Mouse (Mus musculus) liver, embryonic 12.5 days (tissue): ENCODE results near the gene Tff1. TPM values are rescaled to one million over a fixed set of nuclear protein-coding genes. Genes with fewer than 3 reads are reported as not detected.

ENCODE experiments used
- ATAC-seq: fragments of 200-750 bp; cut with Nextera tagmentation; 2 replicates; pipeline ENCODE4 v1.8.0; 2017; ENCODE audit warnings: moderate number of reproducible peaks, mild to moderate bottlenecking, moderate library complexity
- H3K27ac ChIP-seq: fragments of 300-500 bp; sonication (generic); 2 replicates; pipeline ENCODE4 v1.5.1; 2016; ENCODE audit warnings: mild to moderate bottlenecking
- H3K27me3 ChIP-seq: fragments of 300-500 bp; sonication (generic); replicated peaks from 2 replicates; pipeline ENCODE4 v1.6.1; 2016; ENCODE audit warnings: mild to moderate bottlenecking, moderate library complexity
- H3K36me3 ChIP-seq: fragments of 300-500 bp; sonication (generic); 2 replicates; pipeline ENCODE4 v1.6.1; 2016; ENCODE audit warnings: mild to moderate bottlenecking, moderate library complexity
- H3K4me1 ChIP-seq: fragments of 300-500 bp; sonication (generic); 2 replicates; pipeline ENCODE4 v1.6.1; 2016
- H3K4me2 ChIP-seq: fragments of 300-500 bp; sonication (generic); 2 replicates; pipeline ENCODE4 v1.6.1; 2016; ENCODE audit warnings: mild to moderate bottlenecking, moderate library complexity
- H3K4me3 ChIP-seq: fragments of 300-500 bp; sonication (generic); 2 replicates; pipeline ENCODE4 v1.5.1; 2016; ENCODE audit warnings: mild to moderate bottlenecking, moderate library complexity
- H3K9ac ChIP-seq: fragments of 300-500 bp; sonication (generic); 2 replicates; pipeline ENCODE4 v1.6.1; 2016; ENCODE audit warnings: mild to moderate bottlenecking, moderate library complexity
- H3K9me3 ChIP-seq: fragments of 300-500 bp; sonication (generic); replicated peaks from 2 replicates; pipeline ENCODE4 v1.6.1; 2016; ENCODE audit warnings: mild to moderate bottlenecking, moderate library complexity
- WGBS: fragments of 180-500 bp; shearing (Covaris S2); methylation state at CpG from one replicate; pipeline ENCODE4 v1.1.7; 2016; ENCODE audit not compliant: insufficient replicate concordance; 5-methylcytosine and 5-hydroxymethylcytosine counted together
- polyA plus RNA-seq: library from polyadenylated mRNA; unstranded; fragments of >200 nt; fragmentation: Nextera tagmentation; extraction: Ambion mirVana; gene quantifications from 2 replicates; pipeline ENCODE4 v1.2.1, GENCODE M21; 2016

The Tff1 gene
- polyA plus RNA-seq: 0.46 TPM in 1 of 2 replicates, not detected in the other

- no peaks in the 10 kb centered on the region for H3K9me3 ChIP-seq
- no peak within 1 kb of the TSS for H3K9ac ChIP-seq
- 67% methylated on average over 6 of the region's 6 CpGs for WGBS
- H3K4me3 ChIP-seq: no peak within 1 kb of the TSS
- no peaks in the 10 kb centered on the region for H3K4me1 ChIP-seq
- H3K27me3 ChIP-seq: no peaks in the 10 kb centered on the region
- ATAC-seq: no peak
- H3K27ac ChIP-seq: no peak within 1 kb of the TSS
- no peaks in the 10 kb centered on the region for H3K36me3 ChIP-seq
- no peak within 1 kb of the TSS for H3K4me2 ChIP-seq
Observed at GRCm38 (mm10) chr17:31165127-31165526, at the start of gene Tff1. TSS of gene Tff1 (minus strand) at chr17:31165277.

GRCm38 (mm10) chr17:31211881-31212280 is 46.8 kb upstream of the Tff1 start:
- Histone ChIP-seq H3K4me2 (no peak overlapping the region), H3K36me3 (peaks cover 58% of the 10 kb centered on the region), H3K27me3 (no peaks in the 10 kb centered on the region), H3K9me3 (no peaks in the 10 kb centered on the region), H3K4me3 (no peak overlapping the region), H3K9ac (no peak overlapping the region), H3K27ac (no peak overlapping the region), H3K4me1 (peaks cover 53% of the 10 kb centered on the region)
- WGBS: 87% methylated on average over 6 of the region's 6 CpGs
- ATAC-seq: no peak

- peaks cover 62% of the 10 kb centered on the region for H3K4me1 ChIP-seq
- H3K9ac ChIP-seq: no peak overlapping the region
- H3K27me3 ChIP-seq: no peaks in the 10 kb centered on the region
- peak; percentile 83 for ATAC-seq
- peak overlapping the region; percentile 84 for H3K27ac ChIP-seq
- no peaks in the 10 kb centered on the region for H3K9me3 ChIP-seq
- H3K36me3 ChIP-seq: peaks cover 43% of the 10 kb centered on the region
- H3K4me3 ChIP-seq: no peak overlapping the region
- peak overlapping the region; percentile 73 for H3K4me2 ChIP-seq
- WGBS: 14% methylated on average over 7 of the region's 7 CpGs
Observed at GRCm38 (mm10) chr17:31210299-31210698, 45.2 kb upstream of the Tff1 start.

GRCm38 (mm10) chr17:31209376-31209930 is 44.4 kb upstream of the Tff1 start:
- WGBS: 80% methylated on average over 11 of the region's 11 CpGs
- Histone ChIP-seq H3K27me3 (no peaks in the 10 kb centered on the region), H3K9me3 (no peaks in the 10 kb centered on the region), H3K4me1 (peaks cover 62% of the 10 kb centered on the region), H3K27ac (peak overlapping the region; percentile 84), H3K36me3 (peaks cover 35% of the 10 kb centered on the region), H3K4me3 (peak overlapping the region; percentile 54), H3K9ac (peak overlapping the region; percentile 74; the same call in 1 of the 2 replicates), H3K4me2 (peak overlapping the region; percentile 73)
- ATAC-seq: no peak

- peak overlapping the region; percentile 73 for H3K4me2 ChIP-seq
- peak overlapping the region; percentile 54 for H3K4me3 ChIP-seq
- H3K27ac ChIP-seq: peak overlapping the region; percentile 84
- ATAC-seq: no peak
- peaks cover 62% of the 10 kb centered on the region for H3K4me1 ChIP-seq
- peak overlapping the region; percentile 74 for H3K9ac ChIP-seq
- H3K36me3 ChIP-seq: peaks cover 27% of the 10 kb centered on the region
- no peaks in the 10 kb centered on the region for H3K9me3 ChIP-seq
- H3K27me3 ChIP-seq: no peaks in the 10 kb centered on the region
- WGBS: 32% methylated on average over 8 of the region's 8 CpGs
Observed at GRCm38 (mm10) chr17:31208654-31209053, 43.6 kb upstream of the Tff1 start.

GRCm38 (mm10) chr17:31207771-31208334 is 42.8 kb upstream of the Tff1 start, which contains the start of gene Ubash3a:
TSS of gene Ubash3a (plus strand) at chr17:31207873.
- no peaks in the 10 kb centered on the region for H3K9me3 ChIP-seq
- peak within 1 kb of the TSS; percentile 54 for H3K4me3 ChIP-seq
- peaks cover 21% of the 10 kb centered on the region for H3K36me3 ChIP-seq
- peaks cover 62% of the 10 kb centered on the region for H3K4me1 ChIP-seq
- H3K4me2 ChIP-seq: peak within 1 kb of the TSS; percentile 73
- H3K27me3 ChIP-seq: no peaks in the 10 kb centered on the region
- peak; percentile 77 for ATAC-seq
- WGBS: 13% methylated on average over 12 of the region's 12 CpGs
- H3K27ac ChIP-seq: peak within 1 kb of the TSS; percentile 84
- peak within 1 kb of the TSS; percentile 74 for H3K9ac ChIP-seq

- no peak for ATAC-seq
- H3K4me2 ChIP-seq: no peak within 1 kb of the TSS
- H3K36me3 ChIP-seq: no peaks in the 10 kb centered on the region
- H3K4me3 ChIP-seq: no peak within 1 kb of the TSS
- no peaks in the 10 kb centered on the region for H3K27me3 ChIP-seq
- no peak within 1 kb of the TSS for H3K27ac ChIP-seq
- H3K9ac ChIP-seq: no peak within 1 kb of the TSS
- no peaks in the 10 kb centered on the region for H3K9me3 ChIP-seq
- peaks cover 22% of the 10 kb centered on the region for H3K4me1 ChIP-seq
- 74% methylated on average over 11 of the region's 11 CpGs for WGBS
Observed at GRCm38 (mm10) chr17:31198877-31199276, 33.8 kb upstream of the Tff1 start, which contains the start of gene Tmprss3. TSS of gene Tmprss3 (minus strand) at chr17:31198977.

GRCm38 (mm10) chr17:31196283-31196682 is 31.2 kb upstream of the Tff1 start:
- Histone ChIP-seq H3K36me3 (no peaks in the 10 kb centered on the region), H3K27ac (no peak overlapping the region), H3K4me1 (peaks cover 27% of the 10 kb centered on the region), H3K27me3 (no peaks in the 10 kb centered on the region), H3K9me3 (no peaks in the 10 kb centered on the region), H3K9ac (no peak overlapping the region), H3K4me3 (no peak overlapping the region), H3K4me2 (no peak overlapping the region)
- ATAC-seq: no peak
- 70% methylated on average over 7 of the region's 7 CpGs for WGBS

- Histone ChIP-seq H3K9ac (no peak overlapping the region), H3K4me1 (peaks cover 27% of the 10 kb centered on the region), H3K27me3 (no peaks in the 10 kb centered on the region), H3K4me2 (no peak overlapping the region), H3K4me3 (no peak overlapping the region), H3K27ac (no peak overlapping the region), H3K36me3 (no peaks in the 10 kb centered on the region), H3K9me3 (no peaks in the 10 kb centered on the region)
- ATAC-seq: peak; percentile 53
- 49% methylated on average over 6 of the region's 6 CpGs for WGBS
Observed at GRCm38 (mm10) chr17:31195207-31195606, 30.1 kb upstream of the Tff1 start.

- H3K4me1 ChIP-seq: peaks cover 21% of the 10 kb centered on the region
- no peak overlapping the region for H3K4me2 ChIP-seq
- no peak for ATAC-seq
- H3K27me3 ChIP-seq: no peaks in the 10 kb centered on the region
- H3K27ac ChIP-seq: no peak overlapping the region
- 80% methylated on average over 9 of the region's 9 CpGs for WGBS
- H3K9me3 ChIP-seq: no peaks in the 10 kb centered on the region
- no peak overlapping the region for H3K9ac ChIP-seq
- H3K4me3 ChIP-seq: no peak overlapping the region
- H3K36me3 ChIP-seq: no peaks in the 10 kb centered on the region
Observed at GRCm38 (mm10) chr17:31193360-31193759, 28.3 kb upstream of the Tff1 start.

GRCm38 (mm10) chr17:31192663-31193062 is 27.6 kb upstream of the Tff1 start:
- Histone ChIP-seq H3K4me2 (no peak overlapping the region), H3K4me3 (no peak overlapping the region), H3K9me3 (no peaks in the 10 kb centered on the region), H3K36me3 (no peaks in the 10 kb centered on the region), H3K9ac (no peak overlapping the region), H3K27ac (no peak overlapping the region), H3K27me3 (no peaks in the 10 kb centered on the region), H3K4me1 (peaks cover 21% of the 10 kb centered on the region)
- WGBS: 49% methylated on average over 2 of the region's 2 CpGs
- ATAC-seq: no peak

- Histone ChIP-seq H3K36me3 (no peaks in the 10 kb centered on the region), H3K4me2 (no peak overlapping the region), H3K9me3 (no peaks in the 10 kb centered on the region), H3K4me3 (no peak overlapping the region), H3K9ac (no peak overlapping the region), H3K27me3 (no peaks in the 10 kb centered on the region), H3K4me1 (peaks cover 21% of the 10 kb centered on the region), H3K27ac (no peak overlapping the region)
- WGBS: 74% methylated on average over 8 of the region's 8 CpGs
- ATAC-seq: no peak
Observed at GRCm38 (mm10) chr17:31191825-31192224, 26.7 kb upstream of the Tff1 start.
